Mouse (Mus musculus): ENCODE results near the gene Kmt2d.

GRCm38 (mm10) chr15:98884106-98884505 is 13.1 kb upstream of the Kmt2d start:
- TF ChIP-seq CTCF (IDR thresholded peaks at IDR 0.05; ENCODE audit: low read depth): no peak
- TF ChIP-seq EP300 (IDR thresholded peaks at IDR 0.05; ENCODE audit: low read depth): no peak
